Mouse (Mus musculus) brown adipose tissue, adult 24 weeks (tissue): Measurements from ENCODE around the gene Inhbe. TPM values are rescaled to one million over a fixed set of nuclear protein-coding genes. Genes with fewer than 3 reads are reported as not detected.

Source experiments
- H3K27ac ChIP-seq: fragments of 200-500 bp; replicated peaks from 2 replicates; pipeline ENCODE4 v1.5.1; 2012; ENCODE audit warnings: low read depth, mild to moderate bottlenecking, low read length
- H3K4me1 ChIP-seq: fragments of 200-500 bp; 2 replicates; pipeline ENCODE4 v1.6.1; 2012; ENCODE audit warnings: low read length, mixed read lengths; ENCODE audit not compliant: control insufficient read depth, insufficient read depth, insufficient read length
- H3K4me3 ChIP-seq: fragments of 200-500 bp; 2 replicates; pipeline ENCODE4 v1.5.1; 2012; ENCODE audit warnings: low read depth, mild to moderate bottlenecking, low read length, moderate library complexity; ENCODE audit not compliant: insufficient read depth
- polyA plus RNA-seq: library from polyadenylated mRNA; stranded (reverse); fragments of >200 nt; gene quantifications from 2 replicates; pipeline ENCODE4 v1.2.4, GENCODE M21; 2012; ENCODE audit not compliant: missing spikeins, insufficient read depth, insufficient read length

Gene Inhbe
- not detected in 2 replicates for polyA plus RNA-seq

DNA sequence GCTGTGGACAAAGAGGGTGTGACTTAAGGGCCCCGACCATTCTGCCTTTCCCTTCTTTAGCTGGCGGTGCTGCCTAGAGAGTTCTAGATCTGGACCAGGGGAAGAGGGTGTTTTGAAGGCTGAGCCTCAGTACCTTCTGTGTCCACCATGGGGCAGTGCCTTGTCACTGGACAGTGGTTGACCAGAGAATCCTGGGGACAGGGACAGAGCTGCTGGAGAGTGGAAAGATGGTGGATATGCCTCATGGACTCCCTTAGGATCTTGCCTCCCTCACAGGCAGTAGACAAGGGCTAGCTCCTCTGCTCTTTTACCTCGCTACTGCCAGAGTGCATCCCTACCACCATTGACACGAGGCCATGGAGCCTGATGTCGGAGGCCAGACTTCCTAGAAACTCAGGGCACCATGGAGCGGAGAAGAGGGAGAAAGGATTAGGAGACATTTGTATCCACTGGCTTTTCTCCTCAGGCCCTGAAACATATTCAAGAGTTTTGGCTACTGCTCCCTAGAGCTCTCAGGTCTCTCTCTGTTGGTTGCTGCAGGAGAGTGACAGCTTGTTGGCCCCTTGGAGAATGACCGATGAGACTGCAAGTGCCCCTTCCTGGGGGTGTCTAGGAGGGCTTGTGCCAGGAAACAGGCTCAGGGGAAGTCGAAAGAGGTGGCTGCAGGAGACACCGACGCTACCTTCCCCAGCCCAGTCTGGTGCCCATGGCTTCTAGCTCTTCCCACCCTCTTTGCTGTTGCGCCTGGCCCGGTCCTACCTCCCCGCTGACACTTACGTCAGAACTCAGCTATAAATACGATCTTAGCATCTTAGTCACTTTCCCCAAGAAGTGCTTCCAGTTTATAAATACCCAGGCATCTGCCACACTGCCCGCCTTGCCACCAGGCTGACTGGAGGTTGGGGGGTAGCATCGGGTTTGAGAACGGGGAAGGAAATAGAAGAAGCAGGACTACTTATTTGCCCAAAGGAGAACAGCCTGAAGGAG lies at the start of gene Inhbe:
Gene Inhbe (minus strand): TSS at position 503 of the 987 bp plus-strand sequence.
- Histone ChIP-seq H3K27ac (no peak within 1 kb of the TSS), H3K4me1 (no peaks in the 10 kb centered on the region), H3K4me3 (no peak within 1 kb of the TSS)

DNA sequence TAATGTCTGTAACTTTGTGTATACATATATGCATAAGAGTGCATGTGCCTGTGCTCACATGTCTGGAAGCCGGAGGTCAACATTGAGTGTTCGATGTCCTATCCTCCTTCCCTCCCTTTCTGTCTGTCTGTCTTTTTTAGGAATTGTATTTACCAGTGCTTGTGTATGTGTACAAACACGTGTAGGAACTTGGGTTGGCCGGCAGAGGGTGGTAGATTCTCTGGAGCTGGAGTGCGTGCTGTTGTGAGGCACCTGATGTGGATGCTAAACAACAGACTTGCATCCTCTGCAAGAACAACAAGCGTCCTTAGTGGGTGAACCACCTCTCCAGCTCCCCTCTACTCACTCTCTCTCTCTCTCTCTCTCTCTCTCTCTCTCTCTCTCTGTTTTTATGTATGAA lies 37.6 kb upstream of the Inhbe start:
- H3K4me1 ChIP-seq = no peaks in the 10 kb centered on the region
- H3K27ac ChIP-seq = no peak overlapping the region
- no peak overlapping the region for H3K4me3 ChIP-seq

DNA sequence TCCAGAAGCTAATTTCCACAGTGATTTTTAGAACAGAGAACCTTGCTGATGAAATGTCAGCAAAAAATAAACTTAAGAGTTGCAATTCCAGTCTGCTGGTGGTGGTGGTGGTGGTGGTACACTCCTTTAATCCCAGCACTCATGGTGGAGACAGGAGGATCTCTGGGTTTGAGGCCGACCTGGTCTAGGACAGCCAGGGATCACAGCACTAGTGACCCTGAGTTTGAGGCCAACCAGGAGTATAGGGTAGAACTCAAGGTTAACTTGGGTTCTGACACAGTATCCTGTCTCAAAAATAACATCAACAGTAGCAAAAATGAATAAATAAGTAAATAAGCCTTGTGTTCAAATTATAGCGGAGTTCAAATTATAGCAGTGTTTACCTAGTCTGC lies 27.5 kb upstream of the Inhbe start:
- Histone ChIP-seq H3K4me1 (peaks cover 5% of the 10 kb centered on the region), H3K27ac (0 out of 2 replicates have a peak overlapping the region, but pooled peaks have one; percentile 64), H3K4me3 (peak overlapping the region; percentile 84)

DNA sequence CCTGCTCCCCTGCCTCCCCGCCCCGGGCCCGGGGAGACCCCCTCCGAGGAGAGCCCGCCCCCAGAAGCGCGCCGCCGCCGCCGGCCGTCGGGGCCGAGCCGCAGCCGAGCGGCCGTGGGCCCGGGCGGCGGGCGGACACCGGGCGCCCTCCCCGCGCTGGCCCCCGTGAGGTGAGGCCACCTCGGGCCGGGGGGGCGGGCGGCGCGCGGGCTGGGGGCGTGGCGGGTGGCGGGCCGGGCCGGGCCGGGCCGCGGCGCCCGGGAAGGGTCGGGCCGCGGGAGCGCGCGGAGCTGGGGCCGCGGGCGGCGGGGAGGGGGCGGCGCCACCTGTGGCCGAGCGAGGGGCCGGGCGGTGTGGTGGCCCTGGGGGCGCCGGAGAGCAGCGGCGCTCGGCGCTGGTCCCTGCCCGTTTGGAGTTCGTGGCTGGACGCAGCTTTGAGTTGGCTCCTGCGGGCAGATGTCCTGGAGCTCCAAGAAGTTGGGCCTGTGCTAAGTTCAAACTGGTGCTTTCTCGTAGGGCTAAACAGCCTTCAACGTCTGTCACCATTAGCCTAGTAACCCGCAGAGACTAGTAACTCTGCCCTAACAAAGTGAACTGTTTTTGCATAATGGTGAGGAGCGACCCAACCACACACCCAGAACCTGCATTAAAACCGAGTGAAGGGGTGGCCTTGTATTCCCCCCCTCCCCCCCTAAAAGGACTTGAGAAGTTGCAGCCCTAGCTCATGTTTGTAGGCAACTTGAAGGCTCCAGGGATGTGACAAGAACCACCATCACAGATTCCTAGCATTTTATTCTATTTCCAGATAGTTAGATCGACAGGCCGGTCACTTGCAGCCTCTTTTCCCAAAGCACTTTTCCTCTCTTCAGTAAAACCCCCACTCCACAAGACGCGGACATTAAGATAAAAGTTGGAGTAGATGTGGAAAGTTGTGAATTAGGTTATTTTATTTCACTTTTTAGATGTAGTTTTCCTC lies 26.8 kb upstream of the Inhbe start:
- H3K27ac ChIP-seq = peak overlapping the region; percentile 64
- peak overlapping the region; percentile 84 for H3K4me3 ChIP-seq
- peaks cover 5% of the 10 kb centered on the region for H3K4me1 ChIP-seq

DNA sequence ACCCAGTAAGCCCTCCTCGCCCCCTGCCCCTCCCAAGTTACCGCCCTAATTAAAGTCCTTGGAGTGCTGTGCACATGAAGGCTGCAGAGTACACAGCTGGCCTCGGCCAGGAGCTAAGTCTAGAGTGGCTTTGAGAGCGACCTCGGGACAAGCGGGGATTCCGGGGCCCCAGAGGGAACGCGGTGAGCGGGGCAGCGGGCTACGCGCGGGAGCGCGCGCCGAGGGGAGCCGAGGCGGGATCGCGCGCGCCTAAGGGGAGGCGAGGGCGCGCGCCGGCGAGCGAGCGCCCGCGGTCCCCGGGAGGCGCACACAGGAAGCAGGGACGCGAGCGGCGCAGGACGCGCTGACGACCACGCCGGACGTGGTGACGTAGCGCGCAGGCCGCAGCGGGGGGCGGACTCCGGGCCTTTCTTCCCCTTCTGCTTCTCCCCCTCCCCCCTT lies 26.1 kb upstream of the Inhbe start, which contains the start of gene R3hdm2:
Gene R3hdm2 (plus strand): TSS at position 77 of the 441 bp plus-strand sequence.
- H3K4me3 ChIP-seq = peak within 1 kb of the TSS; percentile 84
- H3K4me1 ChIP-seq = peaks cover 5% of the 10 kb centered on the region
- peak within 1 kb of the TSS; percentile 65 for H3K27ac ChIP-seq

DNA sequence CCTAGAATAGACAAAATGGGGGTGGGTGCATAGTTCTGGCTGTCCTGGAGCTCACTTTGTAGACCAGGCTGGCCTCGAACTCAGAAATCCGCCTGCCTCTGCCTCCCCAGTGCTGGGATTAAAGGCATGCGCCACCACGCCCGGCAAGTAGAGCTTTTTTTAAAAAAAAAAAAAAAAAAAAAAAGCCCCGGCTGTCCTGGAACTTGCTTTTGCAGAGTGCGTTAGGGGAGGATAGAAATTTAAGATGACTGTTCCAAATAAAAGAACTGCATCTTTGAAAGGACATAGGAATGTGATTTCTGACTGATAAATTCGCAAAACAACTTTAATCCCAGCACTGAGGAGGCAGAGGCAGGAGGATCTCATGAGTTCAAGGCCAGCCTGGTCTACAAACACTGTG lies 25.4 kb upstream of the Inhbe start:
- H3K4me1 ChIP-seq = peaks cover 2% of the 10 kb centered on the region
- H3K27ac ChIP-seq = no peak overlapping the region
- peak overlapping the region; percentile 81 for H3K4me3 ChIP-seq

DNA sequence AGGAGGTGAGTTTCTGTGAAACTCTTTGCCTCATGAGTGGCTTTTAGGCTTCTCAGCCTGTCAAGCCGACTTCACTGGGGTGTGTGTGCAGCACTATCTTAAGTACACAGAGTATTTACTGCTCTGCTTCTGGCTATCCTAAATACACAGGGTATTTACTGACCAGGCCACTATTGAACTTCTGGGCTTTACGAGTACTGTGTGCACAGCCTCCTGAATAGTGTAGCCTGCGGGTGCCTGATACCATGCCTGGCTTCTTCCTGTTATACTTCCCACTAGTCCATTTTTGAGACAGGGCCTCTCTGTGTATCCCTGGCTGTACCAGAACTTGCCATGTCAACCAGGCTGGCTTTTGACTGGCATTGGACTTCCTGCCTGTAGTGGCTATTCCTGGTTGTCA lies 23.5 kb upstream of the Inhbe start:
- no peak overlapping the region for H3K4me3 ChIP-seq
- no peak overlapping the region for H3K27ac ChIP-seq
- peaks cover 2% of the 10 kb centered on the region for H3K4me1 ChIP-seq

DNA sequence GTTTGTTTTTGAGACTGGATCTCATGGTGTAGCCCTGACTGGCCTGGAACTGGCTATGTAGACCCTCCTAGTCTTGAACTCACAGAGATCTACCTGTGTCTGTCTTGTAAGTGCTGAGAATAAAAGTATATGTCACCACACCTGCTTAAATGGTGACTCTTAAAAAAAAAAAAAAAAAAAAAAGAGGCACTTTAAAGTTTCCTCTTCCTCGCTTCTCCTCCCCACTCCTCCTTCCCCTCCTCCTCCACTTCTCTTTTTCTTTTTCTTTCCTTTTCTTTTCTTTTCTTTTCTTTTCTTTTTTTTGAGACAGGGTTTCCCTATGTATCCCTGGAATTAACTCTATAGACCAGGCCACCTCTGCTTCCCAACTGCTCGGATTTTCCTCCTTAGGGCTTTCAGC lies 16.8 kb upstream of the Inhbe start:
- no peak overlapping the region for H3K4me3 ChIP-seq
- H3K27ac ChIP-seq = no peak overlapping the region

DNA sequence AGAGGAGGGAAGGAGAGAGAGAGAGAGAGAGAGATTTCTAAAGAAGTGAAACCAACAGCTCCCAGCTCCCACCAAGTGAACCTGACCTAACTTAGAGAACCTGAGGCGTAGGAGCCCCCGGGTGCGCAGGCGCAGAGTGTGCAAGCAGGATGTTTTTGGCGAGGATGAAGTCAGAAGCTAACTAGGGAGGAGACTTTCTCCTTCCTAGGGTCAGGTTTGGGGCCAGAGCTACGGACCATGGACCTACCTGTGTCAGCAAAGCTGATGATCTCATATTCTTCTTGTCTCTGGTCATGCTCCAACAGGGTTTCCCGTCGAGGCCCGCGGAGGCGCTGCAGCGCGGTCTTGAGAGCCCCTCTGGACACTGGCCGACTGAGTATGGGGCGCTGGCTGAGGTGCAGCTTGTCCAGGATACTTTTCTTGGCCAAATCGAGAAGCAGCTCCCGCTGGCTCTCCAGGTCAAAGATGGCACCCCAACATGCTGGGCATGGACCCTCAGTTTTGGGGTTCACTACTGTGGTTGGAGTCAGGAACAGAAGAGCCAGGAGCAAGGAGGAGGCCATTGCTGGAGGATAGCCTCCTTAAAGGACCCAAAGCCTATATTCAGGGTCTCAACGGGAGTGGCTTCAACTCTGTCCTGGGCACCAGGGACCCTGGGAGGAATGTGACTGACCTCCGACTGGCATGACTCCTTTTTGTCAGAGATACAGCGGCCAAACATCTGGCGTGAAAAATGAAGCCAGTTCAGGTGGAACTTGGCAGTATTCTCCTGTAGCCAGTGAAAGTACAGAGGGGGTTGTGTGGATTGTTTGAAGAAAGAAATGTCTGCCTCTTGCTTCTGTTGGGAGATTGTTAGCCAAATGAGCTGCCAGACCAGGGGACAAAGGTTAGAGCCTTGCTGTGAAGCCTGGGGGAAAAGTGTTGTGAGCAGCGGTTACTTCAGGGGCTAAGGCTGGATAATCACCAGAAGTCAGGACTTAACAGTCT lies 15.9 kb upstream of the Inhbe start, which contains the start of gene Inhbc:
Gene Inhbc (minus strand): TSS at position 598 of the 987 bp plus-strand sequence.
- no peak within 1 kb of the TSS for H3K27ac ChIP-seq
- no peaks in the 10 kb centered on the region for H3K4me1 ChIP-seq
- no peak within 1 kb of the TSS for H3K4me3 ChIP-seq

More for the DNA sequence above, 16.8 kb upstream of the Inhbe start:
- no peaks in the 10 kb centered on the region for H3K4me1 ChIP-seq

DNA sequence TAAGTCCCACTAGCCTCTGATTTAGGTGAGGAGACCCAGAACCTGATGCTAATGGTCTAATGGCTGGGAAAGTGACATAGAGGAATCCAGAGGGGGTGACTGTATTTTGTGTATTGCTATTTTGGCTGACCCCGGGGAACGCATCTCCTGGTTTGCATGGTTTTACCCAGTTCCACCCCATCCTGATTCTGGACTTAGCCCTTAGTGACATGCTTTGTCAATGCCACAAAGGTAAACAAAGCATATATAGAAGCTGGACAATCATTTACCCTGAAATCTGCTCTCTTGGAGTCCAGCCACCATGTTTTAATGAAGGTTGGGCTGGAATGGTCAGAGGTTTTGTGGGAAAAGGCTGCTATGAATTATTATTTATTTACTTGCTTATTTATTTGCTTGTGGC lies 14.1 kb upstream of the Inhbe start:
- H3K4me1 ChIP-seq = no peaks in the 10 kb centered on the region
- no peak overlapping the region for H3K27ac ChIP-seq
- no peak overlapping the region for H3K4me3 ChIP-seq

DNA sequence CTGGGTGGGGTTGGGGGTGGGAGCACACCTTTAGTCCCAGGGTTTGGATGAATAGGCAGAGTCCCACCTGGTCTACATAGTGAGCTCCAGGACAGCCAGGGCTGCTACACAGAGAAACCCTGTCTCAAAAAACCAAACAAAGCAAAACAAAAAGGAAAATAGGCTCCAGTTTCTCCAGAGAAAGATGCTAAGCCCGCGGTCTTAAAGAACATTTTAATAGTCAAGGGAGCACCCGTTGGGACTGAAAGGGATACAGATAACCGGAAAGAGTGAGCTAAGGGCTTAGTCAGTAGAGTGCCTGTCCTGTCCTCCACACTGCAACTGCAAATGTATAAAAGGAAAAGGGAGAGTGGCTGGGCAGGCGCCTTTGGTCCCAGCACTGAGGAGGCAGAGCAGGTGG lies 12.9 kb upstream of the Inhbe start:
- no peak overlapping the region for H3K4me3 ChIP-seq
- H3K27ac ChIP-seq = no peak overlapping the region
- H3K4me1 ChIP-seq = no peaks in the 10 kb centered on the region

DNA sequence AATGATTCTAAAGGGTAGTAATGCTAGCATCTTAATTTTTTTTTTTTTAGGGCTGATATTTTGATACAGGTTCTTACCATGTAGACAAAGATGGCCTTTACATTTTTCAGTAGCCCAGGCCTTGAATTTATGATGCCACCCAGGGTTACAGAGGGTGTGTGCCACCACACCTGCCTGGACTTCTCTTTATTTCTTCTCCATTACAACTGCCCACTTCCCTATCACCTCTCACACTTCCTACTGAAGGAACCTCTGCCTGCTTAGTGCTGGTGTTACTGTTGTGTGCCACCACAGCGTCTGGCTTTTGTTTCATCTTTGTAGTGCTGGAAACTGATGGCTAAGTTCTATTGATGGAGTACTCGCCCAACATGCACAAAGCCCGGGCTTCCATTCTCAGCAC lies 6.5 kb upstream of the Inhbe start:
- Histone ChIP-seq H3K4me3 (no peak overlapping the region), H3K27ac (no peak overlapping the region), H3K4me1 (no peaks in the 10 kb centered on the region)

DNA sequence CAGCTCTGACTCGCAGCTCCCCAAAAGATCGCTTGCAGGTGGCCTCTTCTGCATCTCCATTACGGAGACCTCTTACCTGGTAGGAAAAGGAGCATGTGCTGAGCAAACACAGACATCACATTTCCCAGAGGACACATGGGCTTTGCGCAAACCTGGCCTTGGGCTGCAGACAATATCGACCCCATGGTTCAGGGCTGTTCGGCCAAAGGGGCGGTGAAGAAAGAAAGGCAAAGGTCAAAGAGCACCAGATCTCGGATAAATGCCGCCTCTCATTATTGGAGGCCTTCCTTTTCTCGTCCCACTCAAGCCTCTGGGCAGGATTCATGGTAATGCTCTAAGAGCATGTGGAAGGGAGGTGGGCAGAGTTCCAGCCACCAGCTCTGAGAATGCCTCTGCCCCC lies 1.1 kb upstream of the Inhbe start:
- Histone ChIP-seq H3K4me3 (no peak overlapping the region), H3K27ac (no peak overlapping the region), H3K4me1 (no peaks in the 10 kb centered on the region)

DNA sequence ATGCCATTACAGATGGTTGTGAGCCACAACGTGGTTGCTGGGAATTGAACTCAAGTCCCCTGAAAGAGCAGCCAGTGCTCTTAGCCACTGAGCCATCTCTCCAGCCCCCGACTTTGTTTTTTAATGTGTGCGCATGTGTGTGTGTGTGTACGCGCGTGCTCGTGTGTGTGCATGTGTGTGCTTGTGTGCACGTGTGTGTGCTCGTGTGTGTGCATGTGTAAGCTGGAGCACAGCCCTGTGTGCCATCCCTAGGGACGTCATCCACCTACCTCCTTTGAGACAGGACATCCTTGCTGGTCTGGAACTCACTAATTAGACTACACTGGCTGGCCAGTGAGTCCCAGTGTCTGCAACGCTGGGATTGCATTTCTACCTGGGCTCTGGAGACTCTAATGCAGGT lies 1.4 kb downstream of the Inhbe start:
- Histone ChIP-seq H3K4me1 (no peaks in the 10 kb centered on the region), H3K27ac (no peak overlapping the region), H3K4me3 (no peak overlapping the region)
